Mouse (Mus musculus): ENCODE data around the gene Naa80. TPM values are rescaled to one million over a fixed set of nuclear protein-coding genes. Genes with fewer than 3 reads are reported as not detected.

Gene Naa80
- polyA plus RNA-seq (2015; fragmentation: Nextera tagmentation; extraction: Ambion mirVana), result 21.8 and 24.1 TPM in 2 replicates

GRCm38 (mm10) chr9:107578587-107578986, at the start of gene Naa80:
Naa80 (plus strand) TSS chr9:107578887.
- Histone ChIP-seq H3K27me3 (ENCODE audit: insufficient read depth, low read length) (no peaks in the 10 kb centered on the region), H3K4me2 (replicated peaks; ENCODE audit: low read depth, low read length) (no peak within 1 kb of the TSS), H3K36me3 (ENCODE audit: insufficient read depth, low read length) (peaks cover 18% of the 10 kb centered on the region), H3K4me3 (ENCODE audit: low read length) (no peak within 1 kb of the TSS), H3K4me1 (ENCODE audit: insufficient read depth, low read length) (peaks cover 48% of the 10 kb centered on the region), H3K9me3 (ENCODE audit: low read length) (no peaks in the 10 kb centered on the region), H3K27ac (ENCODE audit: low read length) (peak within 1 kb of the TSS; percentile 96; the same call in 1 of the 2 replicates), H3K9ac (replicated peaks; ENCODE audit: low read length) (no peak within 1 kb of the TSS; the same call in 1 of the 2 replicates)
- ATAC-seq (ENCODE audit: low FRiP score, low TSS enrichment), result no peak
- 79% methylated on average over 3 of the region's 3 CpGs for WGBS

- no peaks in the 10 kb centered on the region for H3K27me3 ChIP-seq (ENCODE audit: insufficient read depth, low read length)
- peak within 1 kb of the TSS; percentile 84 for H3K27ac ChIP-seq (ENCODE audit: low read length)
- under 1% methylated on average over 48 of the region's 48 CpGs for WGBS
- H3K4me3 ChIP-seq (ENCODE audit: low read length), result peak within 1 kb of the TSS; percentile 96
- no peaks in the 10 kb centered on the region for H3K9me3 ChIP-seq (ENCODE audit: low read length)
- ATAC-seq (ENCODE audit: low FRiP score, low TSS enrichment), result peak; percentile 98
- H3K9ac ChIP-seq (replicated peaks; ENCODE audit: low read length), result peak within 1 kb of the TSS; percentile 83
- H3K4me1 ChIP-seq (ENCODE audit: insufficient read depth, low read length), result peaks cover 24% of the 10 kb centered on the region
- H3K4me2 ChIP-seq (replicated peaks; ENCODE audit: low read depth, low read length), result peak within 1 kb of the TSS; percentile 99
- H3K36me3 ChIP-seq (ENCODE audit: insufficient read depth, low read length), result peaks cover 13% of the 10 kb centered on the region
Observed at GRCm38 (mm10) chr9:107533791-107534407, 44.8 kb upstream of the Naa80 start, which contains the start of gene Tmem115. Tmem115 (plus strand) TSS chr9:107533945.

GRCm38 (mm10) chr9:107534408-107535202, 44.1 kb upstream of the Naa80 start:
- under 1% methylated on average over 40 of the region's 40 CpGs for WGBS
- Histone ChIP-seq H3K9ac (replicated peaks; ENCODE audit: low read length) (peak overlapping the region; percentile 83), H3K27ac (ENCODE audit: low read length) (peak overlapping the region; percentile 84), H3K4me1 (ENCODE audit: insufficient read depth, low read length) (peaks cover 24% of the 10 kb centered on the region), H3K4me2 (replicated peaks; ENCODE audit: low read depth, low read length) (peak overlapping the region; percentile 99), H3K9me3 (ENCODE audit: low read length) (no peaks in the 10 kb centered on the region), H3K27me3 (ENCODE audit: insufficient read depth, low read length) (no peaks in the 10 kb centered on the region), H3K36me3 (ENCODE audit: insufficient read depth, low read length) (peaks cover 20% of the 10 kb centered on the region), H3K4me3 (ENCODE audit: low read length) (peak overlapping the region; percentile 96)
- 0 out of 2 replicates have a peak, but pooled peaks have one; percentile 1 for ATAC-seq (ENCODE audit: low FRiP score, low TSS enrichment)

DNA sequence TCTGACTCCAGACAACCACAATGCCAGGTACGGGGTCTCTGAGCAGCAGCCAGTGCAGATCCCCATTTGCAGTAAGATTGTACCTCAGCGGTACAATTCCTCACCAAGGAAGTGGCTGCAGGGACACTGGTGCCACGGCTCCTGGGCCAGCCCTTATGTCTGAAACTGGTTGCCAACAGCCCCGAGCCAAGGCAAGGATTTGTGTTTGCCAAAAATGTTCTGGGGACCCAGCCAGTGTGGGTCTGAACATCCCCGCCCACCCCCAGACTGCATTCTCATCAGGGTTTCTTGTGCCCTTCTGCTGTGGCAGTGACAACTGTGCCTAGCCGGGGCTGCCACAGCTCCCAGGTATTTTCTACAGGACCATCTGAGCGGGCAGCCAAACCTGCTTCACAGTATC, 40.5 kb upstream of the Naa80 start:
- peaks cover 40% of the 10 kb centered on the region for H3K4me1 ChIP-seq (ENCODE audit: insufficient read depth, low read length)
- H3K9me3 ChIP-seq (ENCODE audit: low read length), result no peaks in the 10 kb centered on the region
- no peak for ATAC-seq (ENCODE audit: low FRiP score, low TSS enrichment)
- H3K27me3 ChIP-seq (ENCODE audit: insufficient read depth, low read length), result no peaks in the 10 kb centered on the region
- WGBS, result 96% methylated on average over 7 of the region's 7 CpGs
- peaks cover 26% of the 10 kb centered on the region for H3K36me3 ChIP-seq (ENCODE audit: insufficient read depth, low read length)
- H3K9ac ChIP-seq (replicated peaks; ENCODE audit: low read length), result no peak overlapping the region
- no peak overlapping the region for H3K4me2 ChIP-seq (replicated peaks; ENCODE audit: low read depth, low read length)
- no peak overlapping the region for H3K4me3 ChIP-seq (ENCODE audit: low read length)
- no peak overlapping the region for H3K27ac ChIP-seq (ENCODE audit: low read length)

DNA sequence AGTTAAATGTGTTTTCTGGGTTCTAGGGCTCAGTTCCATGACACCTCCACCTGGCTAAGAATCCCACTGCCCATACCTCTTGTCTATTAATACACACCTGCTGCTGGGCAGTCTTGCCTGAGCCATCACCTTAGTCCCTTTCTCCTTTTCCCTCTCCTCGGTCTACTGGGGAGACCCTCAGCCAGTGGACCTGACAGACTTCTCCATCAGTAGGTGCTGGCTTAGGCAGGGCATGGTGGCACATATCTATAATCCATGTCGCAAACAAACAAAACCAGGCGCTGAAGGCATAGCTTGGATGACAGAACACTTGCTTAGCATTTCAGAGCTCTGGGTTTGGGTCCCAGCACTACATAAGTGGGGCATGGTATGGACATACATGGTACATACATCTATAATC, 40.0 kb upstream of the Naa80 start:
- Histone ChIP-seq H3K36me3 (ENCODE audit: insufficient read depth, low read length) (peaks cover 29% of the 10 kb centered on the region), H3K27ac (ENCODE audit: low read length) (no peak overlapping the region), H3K4me1 (ENCODE audit: insufficient read depth, low read length) (peaks cover 38% of the 10 kb centered on the region), H3K9me3 (ENCODE audit: low read length) (no peaks in the 10 kb centered on the region), H3K4me2 (replicated peaks; ENCODE audit: low read depth, low read length) (no peak overlapping the region), H3K9ac (replicated peaks; ENCODE audit: low read length) (no peak overlapping the region), H3K27me3 (ENCODE audit: insufficient read depth, low read length) (no peaks in the 10 kb centered on the region), H3K4me3 (ENCODE audit: low read length) (no peak overlapping the region)
- no peak for ATAC-seq (ENCODE audit: low FRiP score, low TSS enrichment)
- WGBS, result 97% methylated on average over 3 of the region's 3 CpGs

DNA sequence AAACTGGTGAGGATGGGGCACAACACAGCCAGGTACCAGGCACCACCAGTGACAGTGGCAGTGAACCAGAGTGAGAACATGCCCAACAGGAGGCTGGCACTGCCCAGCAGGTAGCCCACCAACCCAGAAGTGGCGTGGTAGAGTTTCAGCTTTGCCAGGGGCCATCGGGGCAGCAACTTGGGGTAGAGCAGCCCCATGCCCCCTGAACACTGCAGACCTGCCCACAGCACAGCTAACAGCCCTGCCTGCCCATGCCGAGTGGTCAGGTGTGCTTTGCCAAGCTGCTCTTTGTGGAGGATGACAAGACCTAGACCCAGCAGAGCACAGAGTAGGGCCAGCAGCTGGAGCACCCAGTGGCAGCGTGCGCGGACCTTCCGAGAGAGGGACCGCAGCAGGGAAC, 38.7 kb upstream of the Naa80 start:
- WGBS, result 93% methylated on average over 8 of the region's 8 CpGs
- no peak overlapping the region for H3K4me3 ChIP-seq (ENCODE audit: low read length)
- H3K9ac ChIP-seq (replicated peaks; ENCODE audit: low read length), result no peak overlapping the region; the same call in 1 of the 2 replicates
- no peak overlapping the region for H3K27ac ChIP-seq (ENCODE audit: low read length)
- peaks cover 40% of the 10 kb centered on the region for H3K36me3 ChIP-seq (ENCODE audit: insufficient read depth, low read length)
- H3K9me3 ChIP-seq (ENCODE audit: low read length), result no peaks in the 10 kb centered on the region
- no peak for ATAC-seq (ENCODE audit: low FRiP score, low TSS enrichment)
- H3K4me2 ChIP-seq (replicated peaks; ENCODE audit: low read depth, low read length), result no peak overlapping the region
- H3K4me1 ChIP-seq (ENCODE audit: insufficient read depth, low read length), result peaks cover 38% of the 10 kb centered on the region
- H3K27me3 ChIP-seq (ENCODE audit: insufficient read depth, low read length), result no peaks in the 10 kb centered on the region

GRCm38 (mm10) chr9:107540420-107540819, 38.3 kb upstream of the Naa80 start:
- H3K36me3 ChIP-seq (ENCODE audit: insufficient read depth, low read length), result peaks cover 43% of the 10 kb centered on the region
- H3K4me1 ChIP-seq (ENCODE audit: insufficient read depth, low read length), result peaks cover 35% of the 10 kb centered on the region
- peak overlapping the region; percentile 75; the same call in 1 of the 2 replicates for H3K9ac ChIP-seq (replicated peaks; ENCODE audit: low read length)
- peak overlapping the region; percentile 89; the same call in 1 of the 2 replicates for H3K4me2 ChIP-seq (replicated peaks; ENCODE audit: low read depth, low read length)
- H3K27ac ChIP-seq (ENCODE audit: low read length), result no peak overlapping the region
- 52% methylated on average over 4 of the region's 4 CpGs for WGBS
- H3K4me3 ChIP-seq (ENCODE audit: low read length), result no peak overlapping the region
- no peaks in the 10 kb centered on the region for H3K9me3 ChIP-seq (ENCODE audit: low read length)
- no peak for ATAC-seq (ENCODE audit: low FRiP score, low TSS enrichment)
- H3K27me3 ChIP-seq (ENCODE audit: insufficient read depth, low read length), result no peaks in the 10 kb centered on the region

DNA sequence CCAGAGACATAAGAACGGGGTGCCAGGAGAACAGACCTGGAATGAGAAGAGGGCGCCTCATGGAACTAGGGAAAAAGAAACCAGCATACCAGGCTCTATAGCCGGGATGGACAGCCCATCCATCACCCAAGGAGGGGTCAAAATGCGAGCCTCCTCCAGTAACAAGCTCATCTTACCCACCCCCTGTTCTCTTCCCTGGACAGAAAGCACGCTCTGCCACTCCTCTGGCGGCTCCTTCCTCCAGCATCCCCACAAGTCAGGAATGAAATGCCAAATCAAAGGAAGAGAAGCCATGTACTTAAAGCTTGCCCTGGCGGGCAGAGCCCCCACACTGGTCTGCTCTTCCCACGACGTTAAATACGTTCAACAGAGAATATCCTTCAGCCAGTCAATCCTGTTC, 37.7 kb upstream of the Naa80 start:
- H3K27ac ChIP-seq (ENCODE audit: low read length), result 0 out of 2 replicates have a peak overlapping the region, but pooled peaks have one; percentile 22
- peak overlapping the region; percentile 89 for H3K4me2 ChIP-seq (replicated peaks; ENCODE audit: low read depth, low read length)
- 20% methylated on average over 10 of the region's 10 CpGs for WGBS
- no peak for ATAC-seq (ENCODE audit: low FRiP score, low TSS enrichment)
- no peaks in the 10 kb centered on the region for H3K27me3 ChIP-seq (ENCODE audit: insufficient read depth, low read length)
- H3K4me1 ChIP-seq (ENCODE audit: insufficient read depth, low read length), result peaks cover 29% of the 10 kb centered on the region
- H3K36me3 ChIP-seq (ENCODE audit: insufficient read depth, low read length), result peaks cover 43% of the 10 kb centered on the region
- no peaks in the 10 kb centered on the region for H3K9me3 ChIP-seq (ENCODE audit: low read length)
- peak overlapping the region; percentile 73 for H3K4me3 ChIP-seq (ENCODE audit: low read length)
- peak overlapping the region; percentile 75 for H3K9ac ChIP-seq (replicated peaks; ENCODE audit: low read length)

GRCm38 (mm10) chr9:107541474-107542351, 37.0 kb upstream of the Naa80 start, which contains the start of the genes Cyb561d2 and Nprl2:
Cyb561d2 (minus strand) TSS chr9:107542193.
Nprl2 (plus strand) TSS chr9:107542226.
- ATAC-seq (ENCODE audit: low FRiP score, low TSS enrichment), result peak; percentile 86
- Histone ChIP-seq H3K9me3 (ENCODE audit: low read length) (no peaks in the 10 kb centered on the region), H3K27me3 (ENCODE audit: insufficient read depth, low read length) (no peaks in the 10 kb centered on the region), H3K36me3 (ENCODE audit: insufficient read depth, low read length) (peaks cover 43% of the 10 kb centered on the region), H3K4me1 (ENCODE audit: insufficient read depth, low read length) (peaks cover 25% of the 10 kb centered on the region), H3K9ac (replicated peaks; ENCODE audit: low read length) (peak within 1 kb of the TSS; percentile 75), H3K4me2 (replicated peaks; ENCODE audit: low read depth, low read length) (peak within 1 kb of the TSS; percentile 89), H3K4me3 (ENCODE audit: low read length) (peak within 1 kb of the TSS; percentile 73), H3K27ac (ENCODE audit: low read length) (peak within 1 kb of the TSS; percentile 78)
- under 1% methylated on average over 46 of the region's 46 CpGs for WGBS

Data from kidney, embryonic 16.5 days (tissue).